In the genomic region with DNA sequence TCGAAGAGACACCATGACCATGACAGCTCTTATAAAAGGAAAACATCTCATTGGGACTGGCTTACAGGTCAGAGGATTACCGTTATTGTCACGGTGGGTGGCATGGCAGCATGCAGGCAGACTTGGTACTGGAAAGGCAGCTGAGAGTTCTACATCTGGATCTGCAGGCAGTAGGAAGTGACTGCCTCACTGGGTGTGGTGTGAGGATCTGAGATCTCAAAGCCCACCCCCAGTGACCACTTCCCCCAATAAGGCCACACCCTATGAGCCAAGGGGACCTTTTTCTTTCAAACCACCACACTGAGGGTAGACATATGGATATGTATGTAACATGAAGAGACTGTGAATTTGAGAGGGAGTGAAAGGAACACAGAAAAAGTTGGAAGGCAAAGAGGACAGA, we compare ENCODE assay signal across 26 mouse cellular contexts.
"Had no signal": no experiment of that assay in that cellular context is flagged by ENCODE, and none has a peak within 500 bp of the region (broad histone marks: within the 10 kb centered on the region; RNA-seq: fewer than 3 reads in every experiment).

No protein-coding gene starts in this region.

- ATAC-seq: hindbrain, embryonic 16.5 days; inflammation-experienced regulatory T-cells, adult 6 months; intestine, embryonic 15.5 days; intestine, postnatal 0 days had no signal

- H3K9ac ChIP-seq: heart, embryonic 12.5 days; hindbrain, embryonic 12.5 days; hindbrain, embryonic 14.5 days; intestine, embryonic 15.5 days; limb, embryonic 12.5 days; liver, embryonic 13.5 days; liver, embryonic 15.5 days had no signal

- H3K27ac ChIP-seq: heart, adult 2 months; hindbrain, embryonic 10.5 days; hindbrain, embryonic 12.5 days; hindbrain, embryonic 14.5 days; intestine, embryonic 15.5 days; layer of hippocampus, adult 2 months; left cerebral cortex, adult 2 months; limb, embryonic 10.5 days; limb, embryonic 12.5 days; liver, embryonic 13.5 days; liver, embryonic 15.5 days had no signal

- H3K9me3 ChIP-seq: heart, embryonic 12.5 days; hindbrain, embryonic 10.5 days; hindbrain, embryonic 12.5 days; intestine, embryonic 15.5 days; limb, embryonic 10.5 days; limb, embryonic 12.5 days; liver, embryonic 13.5 days; liver, embryonic 15.5 days had no signal

- H3K27me3 ChIP-seq: heart, embryonic 12.5 days; hindbrain, embryonic 12.5 days; intestine, embryonic 15.5 days; limb, embryonic 12.5 days; liver, embryonic 13.5 days; liver, embryonic 15.5 days had no signal

- DNase-seq: gastrocnemius, postnatal 14 days; gastrocnemius, postnatal 36 days; heart, adult 2 months; heart, postnatal 10 days; heart, postnatal 4 days; kidney, adult 18-20 months; kidney, adult 8-10 months; kidney, postnatal 10 days; kidney, postnatal 25 days; kidney, postnatal 4 days; liver; liver, embryonic 13.5 days had no signal

- H3K4me2 ChIP-seq: heart, embryonic 12.5 days; hindbrain, embryonic 12.5 days; hindbrain, embryonic 14.5 days; intestine, embryonic 15.5 days; limb, embryonic 12.5 days; liver, embryonic 11.5 days; liver, embryonic 13.5 days; liver, embryonic 15.5 days had no signal

- H3K36me3 ChIP-seq: heart, embryonic 12.5 days; hindbrain, embryonic 10.5 days; hindbrain, embryonic 12.5 days; intestine, embryonic 15.5 days; limb, embryonic 10.5 days; limb, embryonic 12.5 days; liver, embryonic 13.5 days; liver, embryonic 15.5 days had no signal

- H3K4me1 ChIP-seq: hindbrain, embryonic 12.5 days; intestine, embryonic 15.5 days; limb, embryonic 10.5 days; limb, embryonic 12.5 days had no signal

- H3K4me3 ChIP-seq: heart, adult 2 months; heart, embryonic 12.5 days; hindbrain, embryonic 10.5 days; hindbrain, embryonic 12.5 days; intestine, embryonic 15.5 days; layer of hippocampus, adult 2 months; left cerebral cortex, adult 2 months; limb, embryonic 10.5 days; limb, embryonic 12.5 days; liver, embryonic 13.5 days; liver, embryonic 15.5 days had no signal
